ENCODE assay signal across 23 mouse cellular contexts in genomic region chr5:3648849-3649210, GRCm38 (mm10). TPM values are rescaled to one million over a fixed set of nuclear protein-coding genes. Genes with fewer than 3 reads are reported as not detected.
A peak's percentile ranks its signal among the peaks of the same experiment; 100 is the strongest.
DNase-seq lines count a peak whose midpoint lies in the region; ATAC-seq and TF ChIP-seq lines count a peak whose summit lies in the region.
"Had no signal": no experiment of that assay in that cellular context is flagged by ENCODE, and none has a peak within 500 bp of the region (broad histone marks: within the 10 kb centered on the region; RNA-seq: fewer than 3 reads in every experiment).

No protein-coding gene starts in this region.

- no peak for TF ChIP-seq POLR2A in kidney, adult 2 months (IDR thresholded peaks at IDR 0.05; ENCODE audit: low read depth, low read length)

- TF ChIP-seq CTCF in kidney, adult 2 months (conservative IDR thresholded peaks at IDR 0.05; ENCODE audit: insufficient read depth, insufficient read length, low read depth, low read length): no peak
- no peak for TF ChIP-seq CTCF in kidney, postnatal 0 days (IDR thresholded peaks at IDR 0.05; ENCODE audit: low read depth)

- peak; percentile 3 for DNase-seq in heart, embryonic 10.5 days (ENCODE audit: low spot score)
- DNase-seq in heart, adult 11 months: no peak
- peak; percentile 62 for DNase-seq in kidney, adult 2 months
- no peak for DNase-seq in kidney, adult 11 months
- DNase-seq in kidney, postnatal 0 days (ENCODE audit: low spot score): no peak
- peak; percentile 67 for DNase-seq in midbrain, embryonic 11.5 days (ENCODE audit: low spot score, missing footprints)
- DNase-seq: adrenal gland, adult 2 months; adrenal gland, adult 8-10 months; adrenal gland, postnatal 10 days; adrenal gland, postnatal 14 days; adrenal gland, postnatal 25 days; adrenal gland, postnatal 36 days; B cell, adult 2 months; cerebellum, adult 11 months had no signal

- peaks cover 16% of the 10 kb centered on the region for H3K36me3 ChIP-seq in heart, embryonic 10.5 days
- peaks cover 2% of the 10 kb centered on the region; the same call in 1 of the 2 replicates for H3K36me3 ChIP-seq in kidney, adult 2 months (ENCODE audit: control insufficient read depth, insufficient read depth, low read length)
- peaks cover 8% of the 10 kb centered on the region; the same call in 1 of the 2 replicates for H3K36me3 ChIP-seq in kidney, postnatal 0 days (ENCODE audit: insufficient read depth, low read length)
- peaks cover 15% of the 10 kb centered on the region for H3K36me3 ChIP-seq in kidney, embryonic 14.5 days (ENCODE audit: control insufficient read depth, insufficient read depth, low read length)
- 0 out of 2 replicates have a peak, but pooled peaks cover 2% of the 10 kb centered on the region for H3K36me3 ChIP-seq in midbrain, embryonic 11.5 days (ENCODE audit: control insufficient read depth, insufficient read depth, low read length)
- H3K36me3 ChIP-seq in midbrain, embryonic 16.5 days (ENCODE audit: control insufficient read depth, insufficient read depth, low read length): peaks cover 3% of the 10 kb centered on the region; the same call in 1 of the 2 replicates

- H3K27ac ChIP-seq in heart, embryonic 10.5 days: no peak overlapping the region
- H3K27ac ChIP-seq in kidney, adult 2 months (ENCODE audit: insufficient read depth, low read depth, low read length): peak overlapping the region; percentile 77
- H3K27ac ChIP-seq in kidney, postnatal 0 days: 0 out of 2 replicates have a peak overlapping the region, but pooled peaks have one; percentile 31
- H3K27ac ChIP-seq in kidney, embryonic 14.5 days (ENCODE audit: low read depth, low read length): no peak overlapping the region
- no peak overlapping the region for H3K27ac ChIP-seq in midbrain, embryonic 11.5 days (ENCODE audit: low read depth, low read length)
- H3K27ac ChIP-seq in midbrain, embryonic 16.5 days (ENCODE audit: low read length): no peak overlapping the region

- ATAC-seq in kidney, postnatal 0 days (replicated peaks; ENCODE audit: low FRiP score, low read depth): no peak
- no peak for ATAC-seq in kidney, embryonic 14.5 days (ENCODE audit: low FRiP score, low TSS enrichment)
- ATAC-seq in midbrain, embryonic 11.5 days (ENCODE audit: low FRiP score): no peak
- ATAC-seq in midbrain, embryonic 16.5 days: no peak
- ATAC-seq: activated CD4-positive, CD25-positive, alpha-beta regulatory T cell, adult 4 months; CD4-positive, CD25-positive, alpha-beta regulatory T cell, adult 4 months; Patski had no signal

- H3K4me1 ChIP-seq in heart, embryonic 10.5 days: 0 out of 2 replicates have a peak, but pooled peaks cover 4% of the 10 kb centered on the region
- peaks cover 5% of the 10 kb centered on the region; the same call in 1 of the 2 replicates for H3K4me1 ChIP-seq in kidney, adult 2 months (ENCODE audit: control insufficient read depth, insufficient read depth, low read length)
- no peaks in the 10 kb centered on the region for H3K4me1 ChIP-seq in kidney, postnatal 0 days (replicated peaks; ENCODE audit: insufficient read depth, low read length)
- H3K4me1 ChIP-seq in kidney, embryonic 14.5 days (ENCODE audit: control insufficient read depth, insufficient read depth, low read length): 0 out of 2 replicates have a peak, but pooled peaks cover 6% of the 10 kb centered on the region
- no peaks in the 10 kb centered on the region; the same call in 1 of the 2 replicates for H3K4me1 ChIP-seq in midbrain, embryonic 11.5 days (ENCODE audit: control insufficient read depth, insufficient read depth, low read length)
- H3K4me1 ChIP-seq in midbrain, embryonic 16.5 days (ENCODE audit: control insufficient read depth, insufficient read depth, low read length): peaks cover 12% of the 10 kb centered on the region

- H3K9me3 ChIP-seq in heart, embryonic 10.5 days: no peaks in the 10 kb centered on the region
- H3K9me3 ChIP-seq in kidney, postnatal 0 days (replicated peaks; ENCODE audit: low read length): no peaks in the 10 kb centered on the region
- no peaks in the 10 kb centered on the region for H3K9me3 ChIP-seq in kidney, embryonic 14.5 days (ENCODE audit: control insufficient read depth, low read length)
- H3K9me3 ChIP-seq in midbrain, embryonic 11.5 days (ENCODE audit: control insufficient read depth, low read length): no peaks in the 10 kb centered on the region
- H3K9me3 ChIP-seq in midbrain, embryonic 16.5 days (replicated peaks; ENCODE audit: control insufficient read depth, low read length, poor library complexity, severe bottlenecking): no peaks in the 10 kb centered on the region
- H3K9me3 ChIP-seq: G1E had no signal

- H3K4me3 ChIP-seq in heart, embryonic 10.5 days: no peak overlapping the region
- H3K4me3 ChIP-seq in kidney, adult 2 months (ENCODE audit: insufficient read depth, low read depth, low read length): no peak overlapping the region
- no peak overlapping the region for H3K4me3 ChIP-seq in kidney, postnatal 0 days (replicated peaks; ENCODE audit: low read depth, low read length)
- H3K4me3 ChIP-seq in kidney, embryonic 14.5 days (ENCODE audit: low read length): no peak overlapping the region
- no peak overlapping the region for H3K4me3 ChIP-seq in midbrain, embryonic 11.5 days (ENCODE audit: low read depth, low read length)
- no peak overlapping the region for H3K4me3 ChIP-seq in midbrain, embryonic 16.5 days (ENCODE audit: low read depth, low read length)

- no peak overlapping the region for H3K4me2 ChIP-seq in kidney, postnatal 0 days (ENCODE audit: low read length)
- no peak overlapping the region for H3K4me2 ChIP-seq in kidney, embryonic 14.5 days (replicated peaks; ENCODE audit: low read depth, low read length)
- no peak overlapping the region for H3K4me2 ChIP-seq in midbrain, embryonic 11.5 days
- H3K4me2 ChIP-seq in midbrain, embryonic 16.5 days (ENCODE audit: low read length): no peak overlapping the region

- H3K9ac ChIP-seq in kidney, postnatal 0 days (ENCODE audit: low read depth, low read length): no peak overlapping the region
- no peak overlapping the region for H3K9ac ChIP-seq in kidney, embryonic 14.5 days (ENCODE audit: low read depth, low read length)
- no peak overlapping the region for H3K9ac ChIP-seq in midbrain, embryonic 11.5 days (ENCODE audit: low read length)
- H3K9ac ChIP-seq in midbrain, embryonic 16.5 days (ENCODE audit: low read depth, low read length): no peak overlapping the region

- H3K27me3 ChIP-seq in heart, embryonic 10.5 days (ENCODE audit: insufficient read depth, poor library complexity, severe bottlenecking): no peaks in the 10 kb centered on the region
- no peaks in the 10 kb centered on the region for H3K27me3 ChIP-seq in kidney, adult 2 months (replicated peaks; ENCODE audit: control insufficient read depth, insufficient read depth, low read length)
- H3K27me3 ChIP-seq in kidney, postnatal 0 days (ENCODE audit: insufficient read depth, low read length): no peaks in the 10 kb centered on the region
- H3K27me3 ChIP-seq in kidney, embryonic 14.5 days (ENCODE audit: control insufficient read depth, insufficient read depth, low read length): no peaks in the 10 kb centered on the region
- H3K27me3 ChIP-seq in midbrain, embryonic 11.5 days (ENCODE audit: control insufficient read depth, insufficient read depth, low read length): no peaks in the 10 kb centered on the region
- H3K27me3 ChIP-seq in midbrain, embryonic 16.5 days (ENCODE audit: control insufficient read depth, insufficient read depth, low read depth, low read length): no peaks in the 10 kb centered on the region
- H3K27me3 ChIP-seq: CH12.LX, Patski had no signal

- WGBS in heart, embryonic 10.5 days: 72% methylated on average over 4 of the region's 4 CpGs
- 35% methylated on average over 4 of the region's 4 CpGs for WGBS in kidney, adult 2 months
- 55% methylated on average over 4 of the region's 4 CpGs for WGBS in kidney, postnatal 0 days
- 67% methylated on average over 4 of the region's 4 CpGs for WGBS in kidney, embryonic 14.5 days
- WGBS in midbrain, embryonic 11.5 days: 75% methylated on average over 4 of the region's 4 CpGs
- WGBS in midbrain, embryonic 16.5 days: 71% methylated on average over 4 of the region's 4 CpGs

RNA-seq across cellular contexts. Expression of gene Tmbim7, which starts 2.2 kb away (rescaled TPM):
- not detected in 2 replicates for polyA plus RNA-seq in heart, embryonic 10.5 days (2016; fragmentation: Nextera tagmentation; extraction: Ambion mirVana)
- polyA plus RNA-seq in kidney, adult 2 months (2012; rRNA removed): not detected in 2 replicates
- polyA plus RNA-seq in kidney, postnatal 0 days (2015; fragmentation: Nextera tagmentation; extraction: Ambion mirVana): not detected in 2 replicates
- not detected in 2 replicates for polyA plus RNA-seq in kidney, embryonic 14.5 days (2014; fragmentation: Nextera tagmentation; extraction: Ambion mirVana)
- polyA plus RNA-seq in midbrain, embryonic 11.5 days (2014; fragmentation: Nextera tagmentation; extraction: Ambion mirVana): not detected in 2 replicates
- polyA plus RNA-seq in midbrain, embryonic 16.5 days (2015; fragmentation: Nextera tagmentation; extraction: Ambion mirVana): not detected in 2 replicates
- polyA plus RNA-seq: adrenal gland, adult 2 months; brain, embryonic 14.5 days; C2C12; CD4-positive, CD25-positive, alpha-beta regulatory T cell, adult 4 months; G1E; Patski had no signal

RNA-seq across cellular contexts. Expression of gene Gatad1, which starts 8.2 kb away (rescaled TPM):
- 63.0 and 68.9 TPM in 2 replicates for polyA plus RNA-seq in heart, embryonic 10.5 days (2016; fragmentation: Nextera tagmentation; extraction: Ambion mirVana)
- polyA plus RNA-seq in kidney, adult 2 months (2012; rRNA removed): 76.9 and 93.0 TPM in 2 replicates
- polyA plus RNA-seq in kidney, postnatal 0 days (2015; fragmentation: Nextera tagmentation; extraction: Ambion mirVana): 85.8 and 88.5 TPM in 2 replicates
- polyA plus RNA-seq in kidney, embryonic 14.5 days (2014; fragmentation: Nextera tagmentation; extraction: Ambion mirVana): 81.2 and 82.7 TPM in 2 replicates
- 86.4 and 88.8 TPM in 2 replicates for polyA plus RNA-seq in midbrain, embryonic 11.5 days (2014; fragmentation: Nextera tagmentation; extraction: Ambion mirVana)
- 59.9 and 62.9 TPM in 2 replicates for polyA plus RNA-seq in midbrain, embryonic 16.5 days (2015; fragmentation: Nextera tagmentation; extraction: Ambion mirVana)

RNA-seq across cellular contexts. Expression of gene Rbm48, which starts 52.4 kb away (rescaled TPM):
- polyA plus RNA-seq in heart, embryonic 10.5 days (2016; fragmentation: Nextera tagmentation; extraction: Ambion mirVana): 10.9 and 11.4 TPM in 2 replicates
- 4.3 TPM in 2 replicates for polyA plus RNA-seq in kidney, adult 2 months (2012; rRNA removed)
- polyA plus RNA-seq in kidney, postnatal 0 days (2015; fragmentation: Nextera tagmentation; extraction: Ambion mirVana): 10.2 and 12.1 TPM in 2 replicates
- polyA plus RNA-seq in kidney, embryonic 14.5 days (2014; fragmentation: Nextera tagmentation; extraction: Ambion mirVana): 14.9 and 16.2 TPM in 2 replicates
- 13.8 and 15.9 TPM in 2 replicates for polyA plus RNA-seq in midbrain, embryonic 11.5 days (2014; fragmentation: Nextera tagmentation; extraction: Ambion mirVana)
- 16.5 and 17.8 TPM in 2 replicates for polyA plus RNA-seq in midbrain, embryonic 16.5 days (2015; fragmentation: Nextera tagmentation; extraction: Ambion mirVana)

RNA-seq across cellular contexts. Expression of gene Pex1, which starts 53.0 kb away (rescaled TPM):
- 11.5 and 13.9 TPM in 2 replicates for polyA plus RNA-seq in heart, embryonic 10.5 days (2016; fragmentation: Nextera tagmentation; extraction: Ambion mirVana)
- 10.8 and 11.1 TPM in 2 replicates for polyA plus RNA-seq in kidney, adult 2 months (2012; rRNA removed)
- 16.4 and 16.6 TPM in 2 replicates for polyA plus RNA-seq in kidney, postnatal 0 days (2015; fragmentation: Nextera tagmentation; extraction: Ambion mirVana)
- 14.3 and 18.3 TPM in 2 replicates for polyA plus RNA-seq in kidney, embryonic 14.5 days (2014; fragmentation: Nextera tagmentation; extraction: Ambion mirVana)
- polyA plus RNA-seq in midbrain, embryonic 11.5 days (2014; fragmentation: Nextera tagmentation; extraction: Ambion mirVana): 13.3 and 13.6 TPM in 2 replicates
- polyA plus RNA-seq in midbrain, embryonic 16.5 days (2015; fragmentation: Nextera tagmentation; extraction: Ambion mirVana): 26.2 TPM in 2 replicates

Comparison
In these comparisons a context has a peak if more than half of its experiments do, and no peak if none do; other contexts are left out.
1. DNase-seq: peak in heart, embryonic 10.5 days (single experiment), kidney, adult 2 months (single experiment) and midbrain, embryonic 11.5 days (single experiment); none in heart, adult 11 months (single experiment), kidney, adult 11 months (single experiment) and kidney, postnatal 0 days (single experiment).
2. H3K27ac ChIP-seq: peak in kidney, adult 2 months (single experiment) and kidney, postnatal 0 days (single experiment); none in heart, embryonic 10.5 days (single experiment), kidney, embryonic 14.5 days (single experiment), midbrain, embryonic 11.5 days (single experiment) and midbrain, embryonic 16.5 days (single experiment).